Mouse (Mus musculus): ENCODE measurements around the gene Pi16. TPM values are rescaled to one million over a fixed set of nuclear protein-coding genes. Genes with fewer than 3 reads are reported as not detected.

Gene Pi16
- polyA plus RNA-seq, 1 experiment: 18.4 TPM

DNA sequence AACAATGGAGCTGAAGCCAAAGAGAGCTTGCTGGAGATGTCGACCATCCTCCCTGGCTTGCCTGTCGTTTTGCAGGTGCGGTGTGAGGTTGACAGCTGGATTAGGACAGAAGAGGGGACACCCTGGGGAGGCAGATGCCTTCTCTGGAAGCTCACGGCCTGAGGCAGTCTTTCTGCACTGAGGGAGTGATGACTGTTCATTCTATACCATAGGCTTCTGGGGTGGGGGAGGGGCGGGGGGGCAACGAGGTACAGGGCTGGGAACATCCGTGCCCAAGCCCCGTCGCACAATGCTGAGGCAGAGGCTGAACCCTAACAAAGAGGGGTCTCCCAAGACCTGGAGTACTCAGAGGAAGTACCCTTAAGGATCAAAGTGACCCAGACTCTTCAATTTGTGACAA, 39.4 kb downstream of the Pi16 start:
- Histone ChIP-seq H3K4me3 (ENCODE audit: insufficient read depth, low read depth, low read length) (peak overlapping the region; percentile 30; the same call in 1 of the 2 replicates), H3K36me3 (ENCODE audit: control insufficient read depth, insufficient read depth, low read length) (no peaks in the 10 kb centered on the region), H3K27ac (ENCODE audit: insufficient read depth, low read depth, low read length) (no peak overlapping the region), H3K4me1 (ENCODE audit: control insufficient read depth, insufficient read depth, low read length) (peaks cover 19% of the 10 kb centered on the region), H3K27me3 (replicated peaks; ENCODE audit: control insufficient read depth, insufficient read depth, low read length) (no peaks in the 10 kb centered on the region)
- 31% methylated on average over 9 of the region's 9 CpGs for WGBS
- TF ChIP-seq CTCF (conservative IDR thresholded peaks at IDR 0.05; ENCODE audit: insufficient read depth, insufficient read length, low read depth, low read length): no peak
- no peak for TF ChIP-seq POLR2A (IDR thresholded peaks at IDR 0.05; ENCODE audit: low read depth, low read length)
- DNase-seq: no peak

DNA sequence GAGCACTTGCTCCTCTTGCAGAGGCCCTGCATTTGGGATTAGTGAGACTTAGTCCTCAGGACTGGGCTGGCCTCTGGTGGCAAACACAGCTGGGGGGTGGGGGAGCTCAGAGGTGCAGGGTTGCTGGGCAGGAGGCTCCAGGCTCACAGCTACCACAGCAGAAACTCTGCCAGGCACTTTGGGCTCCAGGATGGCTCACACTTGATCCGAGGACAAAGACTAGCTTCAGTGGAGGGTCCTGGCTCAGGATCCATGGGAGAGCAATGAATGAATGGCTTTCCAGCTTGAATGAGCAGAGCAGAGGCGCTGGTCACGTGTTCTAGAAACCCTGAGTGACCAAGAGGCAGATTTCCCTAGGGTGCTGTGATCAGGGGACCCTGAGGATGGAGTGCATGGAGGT, 41.4 kb downstream of the Pi16 start:
- TF ChIP-seq POLR2A (IDR thresholded peaks at IDR 0.05; ENCODE audit: low read depth, low read length): no peak
- no peak for TF ChIP-seq CTCF (conservative IDR thresholded peaks at IDR 0.05; ENCODE audit: insufficient read depth, insufficient read length, low read depth, low read length)
- H3K27me3 ChIP-seq (replicated peaks; ENCODE audit: control insufficient read depth, insufficient read depth, low read length): no peaks in the 10 kb centered on the region
- peaks cover 19% of the 10 kb centered on the region for H3K4me1 ChIP-seq (ENCODE audit: control insufficient read depth, insufficient read depth, low read length)
- H3K27ac ChIP-seq (ENCODE audit: insufficient read depth, low read depth, low read length): no peak overlapping the region
- no peak overlapping the region for H3K4me3 ChIP-seq (ENCODE audit: insufficient read depth, low read depth, low read length)
- 90% methylated on average over 3 of the region's 3 CpGs for WGBS
- H3K36me3 ChIP-seq (ENCODE audit: control insufficient read depth, insufficient read depth, low read length): no peaks in the 10 kb centered on the region
- DNase-seq: no peak

DNA sequence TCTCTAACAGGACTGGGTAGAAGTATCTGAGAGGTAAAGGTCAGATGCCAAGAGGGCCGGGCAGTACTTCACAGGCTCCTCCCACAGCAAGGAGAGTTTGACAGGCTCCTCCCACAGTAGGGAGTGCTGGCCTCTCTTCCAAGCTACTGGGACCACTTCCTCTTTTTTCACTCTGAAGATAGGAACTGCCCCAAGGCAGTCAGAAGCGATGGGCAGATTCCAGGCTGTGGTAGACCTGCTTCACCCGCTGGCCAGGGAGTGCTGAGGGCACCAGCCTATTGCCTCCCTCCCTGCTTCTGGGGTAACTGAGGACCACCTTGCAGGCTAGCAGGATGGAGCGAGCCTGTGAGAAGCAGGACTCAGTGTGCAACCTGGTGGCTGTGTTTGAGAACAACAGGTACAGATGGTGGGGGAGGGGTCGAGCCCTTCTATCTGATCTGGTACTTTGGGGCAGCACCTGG, 43.3 kb downstream of the Pi16 start, which contains the start of gene Fgd2:
Gene Fgd2, plus strand, starts transcription at position 154 of the 461 bp plus-strand sequence.
- Histone ChIP-seq H3K36me3 (ENCODE audit: control insufficient read depth, insufficient read depth, low read length) (no peaks in the 10 kb centered on the region), H3K4me3 (ENCODE audit: insufficient read depth, low read depth, low read length) (peak within 1 kb of the TSS; percentile 12; the same call in 1 of the 2 replicates), H3K27ac (ENCODE audit: insufficient read depth, low read depth, low read length) (no peak within 1 kb of the TSS), H3K27me3 (replicated peaks; ENCODE audit: control insufficient read depth, insufficient read depth, low read length) (no peaks in the 10 kb centered on the region), H3K4me1 (ENCODE audit: control insufficient read depth, insufficient read depth, low read length) (peaks cover 10% of the 10 kb centered on the region)
- TF ChIP-seq POLR2A (IDR thresholded peaks at IDR 0.05; ENCODE audit: low read depth, low read length) (no peak), CTCF (conservative IDR thresholded peaks at IDR 0.05; ENCODE audit: insufficient read depth, insufficient read length, low read depth, low read length) (no peak; the same call in 1 of the 2 replicates)
- WGBS: 34% methylated on average over 5 of the region's 5 CpGs
- peak; percentile 45 for DNase-seq

DNA sequence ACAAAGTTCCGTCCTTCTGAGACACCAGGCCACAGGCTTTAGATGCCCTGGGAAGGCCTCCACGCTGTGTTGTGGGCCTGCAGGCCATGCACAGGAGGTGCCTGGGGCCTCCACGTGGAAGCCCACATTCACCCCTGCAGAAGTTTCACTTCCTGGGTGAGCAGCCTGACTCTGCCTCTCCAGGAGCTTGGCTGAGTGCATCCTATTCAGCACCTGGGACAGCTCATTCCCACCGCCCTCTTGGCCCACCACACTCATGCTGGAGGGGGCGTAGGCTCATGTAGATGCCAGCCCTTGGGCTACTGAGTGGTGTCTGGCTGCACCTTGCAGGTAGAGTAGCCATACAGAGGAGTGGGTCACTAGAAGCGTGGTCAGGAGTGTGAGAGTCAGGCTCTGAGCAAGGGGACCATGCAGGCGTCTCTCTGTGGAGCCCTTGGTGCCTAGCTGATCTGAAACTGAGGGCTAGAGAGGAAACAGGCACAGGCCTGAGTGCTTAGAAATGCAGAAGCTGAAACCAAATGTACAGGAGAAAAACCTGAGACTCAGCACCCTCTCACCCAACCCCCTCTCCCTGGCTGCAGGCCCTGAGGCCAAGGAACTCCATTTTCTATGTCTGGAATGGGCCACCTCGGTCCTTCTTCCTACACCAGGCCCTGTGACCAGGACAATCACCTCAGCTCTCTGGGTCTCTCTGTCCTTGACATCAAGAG, 44.7 kb downstream of the Pi16 start:
- Histone ChIP-seq H3K36me3 (ENCODE audit: control insufficient read depth, insufficient read depth, low read length) (no peaks in the 10 kb centered on the region), H3K27me3 (replicated peaks; ENCODE audit: control insufficient read depth, insufficient read depth, low read length) (no peaks in the 10 kb centered on the region), H3K27ac (ENCODE audit: insufficient read depth, low read depth, low read length) (no peak overlapping the region), H3K4me3 (ENCODE audit: insufficient read depth, low read depth, low read length) (no peak overlapping the region), H3K4me1 (ENCODE audit: control insufficient read depth, insufficient read depth, low read length) (no peaks in the 10 kb centered on the region)
- WGBS: 71% methylated on average over 8 of the region's 8 CpGs
- TF ChIP-seq POLR2A (IDR thresholded peaks at IDR 0.05; ENCODE audit: low read depth, low read length): no peak
- no peak for TF ChIP-seq CTCF (conservative IDR thresholded peaks at IDR 0.05; ENCODE audit: insufficient read depth, insufficient read length, low read depth, low read length)
- DNase-seq: no peak

DNA sequence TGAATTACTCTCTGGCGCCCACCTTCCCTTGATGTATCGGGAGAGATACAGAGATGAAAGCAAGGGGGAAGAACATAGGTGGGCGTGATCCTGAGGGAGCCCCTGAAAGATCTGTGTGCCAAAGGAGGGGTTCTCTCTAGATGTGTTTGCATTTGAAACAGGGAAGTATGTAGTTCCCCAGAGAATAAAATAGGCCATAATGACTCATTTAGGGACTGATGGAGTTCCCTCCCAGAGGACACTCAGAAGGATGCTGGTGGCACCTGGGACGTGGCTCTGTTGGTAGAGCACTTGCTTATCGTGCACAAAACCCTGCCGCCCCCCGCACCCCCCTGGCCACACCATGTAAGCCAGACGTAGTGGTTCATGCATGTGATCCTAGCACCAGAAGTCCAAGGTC, 45.6 kb downstream of the Pi16 start:
- WGBS: 86% methylated on average over 8 of the region's 8 CpGs
- H3K4me1 ChIP-seq (ENCODE audit: control insufficient read depth, insufficient read depth, low read length): no peaks in the 10 kb centered on the region
- H3K27ac ChIP-seq (ENCODE audit: insufficient read depth, low read depth, low read length): no peak overlapping the region
- H3K36me3 ChIP-seq (ENCODE audit: control insufficient read depth, insufficient read depth, low read length): no peaks in the 10 kb centered on the region
- TF ChIP-seq POLR2A (IDR thresholded peaks at IDR 0.05; ENCODE audit: low read depth, low read length) (no peak), CTCF (conservative IDR thresholded peaks at IDR 0.05; ENCODE audit: insufficient read depth, insufficient read length, low read depth, low read length) (no peak)
- DNase-seq: no peak
- no peaks in the 10 kb centered on the region for H3K27me3 ChIP-seq (replicated peaks; ENCODE audit: control insufficient read depth, insufficient read depth, low read length)
- no peak overlapping the region for H3K4me3 ChIP-seq (ENCODE audit: insufficient read depth, low read depth, low read length)

DNA sequence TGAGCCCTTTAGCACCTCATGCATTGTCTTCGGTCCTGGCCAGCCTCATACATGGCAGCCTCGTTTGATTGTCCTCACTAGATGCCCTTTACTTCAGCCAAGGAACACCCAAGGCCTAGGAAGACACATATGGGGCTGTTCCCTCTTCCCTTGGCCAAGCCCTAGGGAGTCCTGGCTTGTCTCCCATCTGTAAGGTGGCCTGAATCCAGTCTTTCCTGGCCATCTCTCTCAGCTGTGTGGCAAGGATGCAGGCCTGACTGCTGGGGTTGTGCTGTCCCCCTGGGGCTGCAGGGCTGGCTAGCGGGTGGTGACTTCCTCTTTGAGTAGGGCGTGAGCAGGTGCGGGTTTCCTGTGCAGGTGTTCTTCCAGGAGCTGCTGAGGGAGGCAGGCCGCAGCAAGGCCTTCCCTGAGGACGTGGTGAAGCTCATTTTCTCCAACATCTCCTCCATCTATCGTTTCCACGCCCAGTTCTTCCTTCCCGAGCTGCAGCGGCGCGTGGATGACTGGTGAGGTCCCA, 47.7 kb downstream of the Pi16 start:
- H3K4me1 ChIP-seq (ENCODE audit: control insufficient read depth, insufficient read depth, low read length): no peaks in the 10 kb centered on the region
- H3K4me3 ChIP-seq (ENCODE audit: insufficient read depth, low read depth, low read length): no peak overlapping the region
- no peaks in the 10 kb centered on the region for H3K27me3 ChIP-seq (replicated peaks; ENCODE audit: control insufficient read depth, insufficient read depth, low read length)
- H3K36me3 ChIP-seq (ENCODE audit: control insufficient read depth, insufficient read depth, low read length): no peaks in the 10 kb centered on the region
- TF ChIP-seq CTCF (conservative IDR thresholded peaks at IDR 0.05; ENCODE audit: insufficient read depth, insufficient read length, low read depth, low read length) (no peak), POLR2A (IDR thresholded peaks at IDR 0.05; ENCODE audit: low read depth, low read length) (no peak)
- no peak overlapping the region for H3K27ac ChIP-seq (ENCODE audit: insufficient read depth, low read depth, low read length)
- no peak for DNase-seq
- WGBS: 84% methylated on average over 13 of the region's 13 CpGs

DNA sequence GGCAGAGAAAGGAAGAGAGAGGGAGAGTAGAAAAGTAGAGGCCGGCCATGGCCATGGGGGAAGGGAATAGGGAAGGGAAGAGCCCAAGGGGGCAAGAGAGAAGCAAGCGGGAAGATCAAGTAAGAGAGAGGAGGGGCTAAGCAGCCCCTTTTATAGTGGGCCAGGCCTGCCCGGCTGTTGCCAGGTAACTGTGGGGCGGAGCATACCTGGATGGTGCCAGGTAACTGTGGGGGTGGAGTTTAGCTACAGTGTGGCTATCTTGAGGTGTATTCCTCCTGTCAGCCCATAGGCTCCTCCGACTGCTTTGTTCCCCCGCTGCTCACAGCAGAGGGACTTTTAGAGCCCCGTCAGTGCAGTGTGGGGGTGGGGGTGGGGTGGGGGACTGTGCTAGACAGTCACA, 51.2 kb downstream of the Pi16 start:
- no peak for DNase-seq
- Histone ChIP-seq H3K27ac (ENCODE audit: insufficient read depth, low read depth, low read length) (no peak overlapping the region), H3K36me3 (ENCODE audit: control insufficient read depth, insufficient read depth, low read length) (no peaks in the 10 kb centered on the region), H3K4me3 (ENCODE audit: insufficient read depth, low read depth, low read length) (no peak overlapping the region), H3K27me3 (replicated peaks; ENCODE audit: control insufficient read depth, insufficient read depth, low read length) (no peaks in the 10 kb centered on the region), H3K4me1 (ENCODE audit: control insufficient read depth, insufficient read depth, low read length) (no peaks in the 10 kb centered on the region)
- TF ChIP-seq POLR2A (IDR thresholded peaks at IDR 0.05; ENCODE audit: low read depth, low read length): no peak
- 51% methylated on average over 7 of the region's 7 CpGs for WGBS
